Mouse (Mus musculus): ENCODE measurements at regions not wholly inside any gene's neighbourhood (a gene's known extent, or its start where the extent isn't known, plus 50 kb on each side); places are given as distances from the start of the nearest gene placed in this dataset.

DNA sequence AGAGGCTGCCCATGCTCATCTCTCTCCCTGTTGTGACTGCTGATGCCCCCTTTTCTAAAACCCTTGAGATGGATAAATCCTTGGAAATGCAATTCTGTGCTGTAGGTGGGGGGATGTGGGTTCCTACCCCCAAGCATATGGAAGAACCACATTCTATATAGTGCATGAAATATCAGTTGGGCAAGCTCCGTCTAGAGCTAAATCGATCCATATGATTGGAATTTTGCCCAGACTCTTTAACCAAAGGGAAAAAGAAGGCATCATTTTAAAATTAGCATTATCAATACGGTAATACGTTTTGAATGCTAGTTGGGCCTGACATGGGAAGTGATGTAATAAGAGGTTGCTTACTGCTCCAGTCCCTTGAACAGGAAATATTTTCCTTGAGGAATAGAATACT is 411.1 kb upstream of the Sox9 start:
- TF ChIP-seq CTCF (IDR thresholded peaks at IDR 0.05; ENCODE audit: low read depth, low read length): no peak
- TF ChIP-seq POLR2A (IDR thresholded peaks at IDR 0.05; ENCODE audit: extremely low read depth, insufficient read depth, low read length): no peak
